Mouse (Mus musculus): ENCODE data around the gene Entpd8. TPM values are rescaled to one million over a fixed set of nuclear protein-coding genes. Genes with fewer than 3 reads are reported as not detected.

The Entpd8 gene
- polyA plus RNA-seq, 1 experiment from 2014 or later, result 0.26 TPM

DNA sequence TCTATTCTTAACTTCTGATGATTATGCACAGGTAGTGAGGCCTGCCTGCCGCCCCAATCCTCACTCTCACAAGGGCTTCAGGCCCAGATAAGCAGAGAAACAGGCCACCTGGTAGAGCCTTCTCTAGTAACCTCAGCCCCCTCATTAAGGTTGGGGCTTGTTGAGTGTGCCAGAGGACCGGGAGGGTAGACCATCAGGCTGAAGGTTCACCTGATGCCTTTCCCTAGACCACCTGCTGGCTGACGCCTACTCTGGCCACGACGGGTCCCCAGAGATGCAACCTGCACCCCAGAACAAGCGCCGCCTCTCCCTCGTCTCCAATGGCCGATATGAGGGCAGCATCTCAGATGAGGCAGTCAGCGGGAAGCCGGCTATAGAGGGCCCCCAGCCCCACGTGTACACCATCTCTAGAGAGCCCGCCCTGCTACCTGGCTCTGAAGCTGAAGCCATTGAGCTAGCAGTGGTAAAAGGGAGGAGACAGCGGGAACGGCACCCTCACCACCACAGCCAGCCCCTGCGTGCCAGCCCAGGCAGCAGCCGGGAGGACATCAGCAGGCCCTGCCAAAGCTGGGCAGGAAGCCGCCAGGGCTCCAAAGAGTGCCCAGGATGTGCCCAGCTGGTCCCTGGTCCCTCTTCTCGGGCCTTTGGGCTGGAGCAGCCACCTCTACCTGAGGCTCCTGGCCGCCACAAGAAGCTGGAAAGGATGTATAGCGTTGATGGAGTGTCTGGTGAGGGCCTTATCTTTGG lies 24.5 kb upstream of the Entpd8 start:
- peaks cover 13% of the 10 kb centered on the region for H3K36me3 ChIP-seq (ENCODE audit: control insufficient read depth, insufficient read depth, low read length)
- H3K9me3 ChIP-seq (ENCODE audit: control insufficient read depth, low read depth, low read length), result no peaks in the 10 kb centered on the region
- WGBS, result 89% methylated on average over 21 of the region's 21 CpGs
- H3K4me2 ChIP-seq (replicated peaks; ENCODE audit: low read depth, low read length), result peak overlapping the region; percentile 86
- no peak for ATAC-seq (ENCODE audit: insufficient number of reproducible peaks, insufficient read depth, low FRiP score, low read depth)
- peaks cover 8% of the 10 kb centered on the region for H3K4me1 ChIP-seq (ENCODE audit: control insufficient read depth, insufficient read depth, low read length)
- H3K9ac ChIP-seq (replicated peaks; ENCODE audit: low read depth, low read length), result no peak overlapping the region
- H3K4me3 ChIP-seq (ENCODE audit: low read depth, low read length), result peak overlapping the region; percentile 72
- no peak overlapping the region for H3K27ac ChIP-seq (ENCODE audit: low read length)
- no peaks in the 10 kb centered on the region for H3K27me3 ChIP-seq (ENCODE audit: control insufficient read depth, insufficient read depth, low read length)

DNA sequence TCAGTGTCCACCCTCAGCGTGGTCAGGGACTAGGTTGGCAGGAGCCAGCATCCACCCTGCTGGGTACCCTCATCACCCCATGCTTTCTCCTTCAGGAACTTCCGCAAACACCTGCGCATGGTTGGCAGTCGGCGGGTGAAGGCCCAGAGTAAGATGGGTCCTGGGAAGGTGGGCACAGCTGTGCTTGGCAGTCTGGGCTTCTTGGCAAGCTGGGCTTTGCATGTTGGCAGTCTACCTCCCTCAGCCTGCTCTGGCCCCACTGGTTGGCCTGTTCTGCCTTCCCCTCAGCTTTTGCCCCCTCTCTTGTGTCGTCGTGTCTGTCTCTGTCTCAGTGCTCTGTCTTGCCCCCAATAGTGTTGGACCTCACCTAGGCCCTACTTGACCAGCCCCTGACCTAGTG lies 21.2 kb upstream of the Entpd8 start:
- Histone ChIP-seq H3K36me3 (ENCODE audit: control insufficient read depth, insufficient read depth, low read length) (peaks cover 16% of the 10 kb centered on the region), H3K9ac (replicated peaks; ENCODE audit: low read depth, low read length) (no peak overlapping the region), H3K9me3 (ENCODE audit: control insufficient read depth, low read depth, low read length) (no peaks in the 10 kb centered on the region), H3K4me3 (ENCODE audit: low read depth, low read length) (no peak overlapping the region), H3K4me2 (replicated peaks; ENCODE audit: low read depth, low read length) (no peak overlapping the region), H3K4me1 (ENCODE audit: control insufficient read depth, insufficient read depth, low read length) (peaks cover 8% of the 10 kb centered on the region), H3K27ac (ENCODE audit: low read length) (no peak overlapping the region), H3K27me3 (ENCODE audit: control insufficient read depth, insufficient read depth, low read length) (no peaks in the 10 kb centered on the region)
- WGBS, result 90% methylated on average over 7 of the region's 7 CpGs
- no peak for ATAC-seq (ENCODE audit: insufficient number of reproducible peaks, insufficient read depth, low FRiP score, low read depth)

DNA sequence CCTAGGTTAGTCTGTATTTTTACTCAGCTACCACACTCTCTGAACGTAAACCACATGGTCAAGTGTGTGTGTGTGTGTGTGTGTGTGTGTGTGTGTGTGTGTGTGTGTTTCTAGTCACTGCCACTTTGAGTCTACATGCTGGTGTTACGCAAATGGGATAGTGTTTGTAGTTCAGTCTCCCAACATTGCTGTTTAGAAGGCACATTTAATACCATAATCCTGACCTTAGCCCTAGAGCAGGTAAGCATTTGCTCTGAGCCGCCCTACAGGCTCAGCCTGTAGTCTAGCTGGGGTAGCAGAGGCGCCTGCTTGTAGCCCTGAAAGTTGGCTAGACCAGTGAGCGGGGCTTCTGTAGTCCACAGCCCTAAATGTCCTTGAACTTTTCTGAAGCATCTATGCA lies 16.6 kb upstream of the Entpd8 start:
- no peak overlapping the region for H3K9ac ChIP-seq (replicated peaks; ENCODE audit: low read depth, low read length)
- no peaks in the 10 kb centered on the region for H3K4me1 ChIP-seq (ENCODE audit: control insufficient read depth, insufficient read depth, low read length)
- 92% methylated on average over 5 of the region's 5 CpGs for WGBS
- no peak overlapping the region for H3K27ac ChIP-seq (ENCODE audit: low read length)
- H3K4me3 ChIP-seq (ENCODE audit: low read depth, low read length), result no peak overlapping the region
- ATAC-seq (ENCODE audit: insufficient number of reproducible peaks, insufficient read depth, low FRiP score, low read depth), result no peak
- no peaks in the 10 kb centered on the region for H3K9me3 ChIP-seq (ENCODE audit: control insufficient read depth, low read depth, low read length)
- peaks cover 6% of the 10 kb centered on the region for H3K36me3 ChIP-seq (ENCODE audit: control insufficient read depth, insufficient read depth, low read length)
- H3K27me3 ChIP-seq (ENCODE audit: control insufficient read depth, insufficient read depth, low read length), result no peaks in the 10 kb centered on the region
- H3K4me2 ChIP-seq (replicated peaks; ENCODE audit: low read depth, low read length), result no peak overlapping the region

DNA sequence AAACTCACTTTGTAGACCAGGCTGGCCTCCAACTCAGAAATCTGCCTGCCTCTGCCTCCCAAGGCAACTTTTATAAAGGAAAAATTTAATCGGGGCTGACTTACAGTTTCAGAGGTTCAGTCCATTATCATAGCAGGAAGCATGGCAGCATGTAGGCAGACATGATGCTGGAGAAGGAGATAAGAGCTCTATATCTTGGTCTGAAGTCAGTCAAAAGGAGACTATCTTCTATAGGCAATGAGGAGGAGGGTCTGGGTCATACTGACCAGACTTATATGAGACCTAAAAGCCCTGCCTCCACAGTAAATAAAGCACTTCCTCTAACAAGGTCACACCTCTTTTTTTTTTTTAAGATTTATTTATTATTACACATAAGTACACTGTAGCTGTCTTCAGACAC lies 15.8 kb upstream of the Entpd8 start:
- WGBS, result 88% methylated on average over 1 of the region's 1 CpGs
- ATAC-seq (ENCODE audit: insufficient number of reproducible peaks, insufficient read depth, low FRiP score, low read depth), result no peak
- Histone ChIP-seq H3K27ac (ENCODE audit: low read length) (no peak overlapping the region), H3K27me3 (ENCODE audit: control insufficient read depth, insufficient read depth, low read length) (no peaks in the 10 kb centered on the region), H3K9ac (replicated peaks; ENCODE audit: low read depth, low read length) (no peak overlapping the region), H3K36me3 (ENCODE audit: control insufficient read depth, insufficient read depth, low read length) (peaks cover 6% of the 10 kb centered on the region), H3K4me3 (ENCODE audit: low read depth, low read length) (no peak overlapping the region), H3K4me1 (ENCODE audit: control insufficient read depth, insufficient read depth, low read length) (no peaks in the 10 kb centered on the region), H3K9me3 (ENCODE audit: control insufficient read depth, low read depth, low read length) (no peaks in the 10 kb centered on the region), H3K4me2 (replicated peaks; ENCODE audit: low read depth, low read length) (no peak overlapping the region)

DNA sequence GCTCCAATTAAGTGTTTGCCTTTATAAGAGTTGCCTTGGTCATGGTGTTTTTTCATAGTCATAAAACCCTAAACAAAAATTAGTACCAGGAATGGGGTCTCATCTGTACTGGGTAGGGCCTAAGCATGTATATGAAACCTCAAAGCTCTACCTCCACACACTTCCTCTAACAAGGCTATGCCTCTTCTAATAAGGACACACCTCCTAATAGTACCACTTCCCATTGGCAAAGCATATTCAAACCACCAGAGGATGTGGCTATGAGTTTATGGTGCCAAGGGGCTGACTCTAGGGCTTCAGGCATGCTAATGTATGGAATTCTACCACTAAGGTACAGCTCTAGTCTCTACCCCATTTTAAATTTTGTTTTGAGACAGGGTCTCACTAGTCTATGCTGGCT lies 14.6 kb upstream of the Entpd8 start:
- H3K9me3 ChIP-seq (ENCODE audit: control insufficient read depth, low read depth, low read length), result no peaks in the 10 kb centered on the region
- ATAC-seq (ENCODE audit: insufficient number of reproducible peaks, insufficient read depth, low FRiP score, low read depth), result no peak

DNA sequence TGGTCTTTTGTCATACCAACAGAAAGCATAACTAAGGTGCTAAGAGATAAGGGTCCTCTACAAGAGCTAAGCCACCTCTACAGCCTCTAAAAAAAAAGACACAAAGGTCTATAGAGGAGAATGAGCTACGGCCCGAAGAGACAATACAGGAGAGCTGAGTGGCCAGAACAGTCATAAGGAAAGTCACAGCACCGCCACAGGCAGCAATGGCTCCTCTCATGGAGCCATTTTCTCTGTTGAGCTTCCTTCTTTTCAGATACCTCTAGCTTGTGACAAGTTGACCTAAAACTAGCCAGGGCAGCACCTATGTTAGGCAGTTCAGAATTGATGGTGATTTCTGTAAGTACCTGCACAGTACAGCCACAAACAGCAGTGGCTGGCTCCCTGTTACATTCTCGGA lies 13.6 kb upstream of the Entpd8 start:
- no peaks in the 10 kb centered on the region for H3K9me3 ChIP-seq (ENCODE audit: control insufficient read depth, low read depth, low read length)
- no peak for ATAC-seq (ENCODE audit: insufficient number of reproducible peaks, insufficient read depth, low FRiP score, low read depth)
- no peak overlapping the region for H3K27ac ChIP-seq (ENCODE audit: low read length)
- H3K4me2 ChIP-seq (replicated peaks; ENCODE audit: low read depth, low read length), result no peak overlapping the region
- H3K4me1 ChIP-seq (ENCODE audit: control insufficient read depth, insufficient read depth, low read length), result no peaks in the 10 kb centered on the region
- no peak overlapping the region for H3K9ac ChIP-seq (replicated peaks; ENCODE audit: low read depth, low read length)
- H3K27me3 ChIP-seq (ENCODE audit: control insufficient read depth, insufficient read depth, low read length), result no peaks in the 10 kb centered on the region
- H3K4me3 ChIP-seq (ENCODE audit: low read depth, low read length), result no peak overlapping the region
- H3K36me3 ChIP-seq (ENCODE audit: control insufficient read depth, insufficient read depth, low read length), result no peaks in the 10 kb centered on the region; the same call in 1 of the 2 replicates
- 83% methylated on average over 4 of the region's 4 CpGs for WGBS

More for the DNA sequence above, 14.6 kb upstream of the Entpd8 start:
- Histone ChIP-seq H3K4me2 (replicated peaks; ENCODE audit: low read depth, low read length) (no peak overlapping the region), H3K4me3 (ENCODE audit: low read depth, low read length) (no peak overlapping the region), H3K4me1 (ENCODE audit: control insufficient read depth, insufficient read depth, low read length) (no peaks in the 10 kb centered on the region), H3K36me3 (ENCODE audit: control insufficient read depth, insufficient read depth, low read length) (peaks cover 3% of the 10 kb centered on the region), H3K27me3 (ENCODE audit: control insufficient read depth, insufficient read depth, low read length) (no peaks in the 10 kb centered on the region), H3K9ac (replicated peaks; ENCODE audit: low read depth, low read length) (no peak overlapping the region), H3K27ac (ENCODE audit: low read length) (no peak overlapping the region)

DNA sequence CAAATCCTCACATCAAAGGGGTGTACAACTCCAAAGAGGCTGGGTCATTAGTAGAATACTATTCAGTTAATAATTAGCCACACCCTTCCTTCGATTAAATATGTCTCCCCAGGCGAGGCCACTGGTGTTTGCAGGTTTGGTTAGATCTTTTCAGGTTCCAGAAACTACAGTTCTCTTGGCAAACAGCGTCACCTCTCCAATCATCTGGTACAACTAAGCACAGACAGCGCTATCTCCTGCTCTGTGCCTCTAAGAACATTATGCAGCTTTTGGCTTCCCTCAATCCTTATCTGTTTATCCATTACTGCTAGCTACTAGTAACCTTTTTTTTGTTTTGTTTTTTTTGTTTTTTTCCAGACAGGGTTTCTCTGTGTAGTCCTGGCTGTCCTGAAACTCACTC lies 10.6 kb upstream of the Entpd8 start:
- no peak for ATAC-seq (ENCODE audit: insufficient number of reproducible peaks, insufficient read depth, low FRiP score, low read depth)
- 72% methylated on average over 4 of the region's 4 CpGs for WGBS
- no peak overlapping the region for H3K27ac ChIP-seq (ENCODE audit: low read length)
- H3K9me3 ChIP-seq (ENCODE audit: control insufficient read depth, low read depth, low read length), result no peaks in the 10 kb centered on the region
- H3K27me3 ChIP-seq (ENCODE audit: control insufficient read depth, insufficient read depth, low read length), result no peaks in the 10 kb centered on the region
- no peaks in the 10 kb centered on the region for H3K36me3 ChIP-seq (ENCODE audit: control insufficient read depth, insufficient read depth, low read length)
- no peak overlapping the region for H3K9ac ChIP-seq (replicated peaks; ENCODE audit: low read depth, low read length)
- no peak overlapping the region for H3K4me2 ChIP-seq (replicated peaks; ENCODE audit: low read depth, low read length)
- no peaks in the 10 kb centered on the region for H3K4me1 ChIP-seq (ENCODE audit: control insufficient read depth, insufficient read depth, low read length)
- no peak overlapping the region for H3K4me3 ChIP-seq (ENCODE audit: low read depth, low read length)

DNA sequence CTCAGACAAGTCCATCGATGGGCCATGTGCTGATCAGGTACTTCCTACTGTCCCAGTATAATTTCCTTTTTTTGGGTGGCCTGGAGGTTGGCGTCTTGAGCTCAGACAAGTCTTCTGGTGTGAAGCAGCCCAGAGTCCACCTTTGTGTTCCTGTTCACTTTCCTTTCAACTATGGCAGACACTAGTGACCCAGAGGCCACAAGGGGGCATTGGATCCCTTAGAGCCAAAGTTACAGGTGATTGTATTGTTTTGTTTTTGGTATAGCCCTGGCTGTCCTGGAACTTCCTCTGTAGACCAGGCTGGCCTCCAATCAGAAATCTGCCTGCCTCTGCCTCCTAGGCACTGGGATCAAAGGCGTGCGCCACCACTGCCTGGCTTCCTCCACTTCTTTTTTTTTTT lies 7.7 kb upstream of the Entpd8 start:
- no peaks in the 10 kb centered on the region for H3K36me3 ChIP-seq (ENCODE audit: control insufficient read depth, insufficient read depth, low read length)
- ATAC-seq (ENCODE audit: insufficient number of reproducible peaks, insufficient read depth, low FRiP score, low read depth), result no peak
- no peaks in the 10 kb centered on the region for H3K9me3 ChIP-seq (ENCODE audit: control insufficient read depth, low read depth, low read length)
- H3K27me3 ChIP-seq (ENCODE audit: control insufficient read depth, insufficient read depth, low read length), result no peaks in the 10 kb centered on the region
- H3K4me2 ChIP-seq (replicated peaks; ENCODE audit: low read depth, low read length), result no peak overlapping the region
- 92% methylated on average over 4 of the region's 4 CpGs for WGBS
- H3K9ac ChIP-seq (replicated peaks; ENCODE audit: low read depth, low read length), result no peak overlapping the region
- H3K4me1 ChIP-seq (ENCODE audit: control insufficient read depth, insufficient read depth, low read length), result no peaks in the 10 kb centered on the region
- no peak overlapping the region for H3K4me3 ChIP-seq (ENCODE audit: low read depth, low read length)
- H3K27ac ChIP-seq (ENCODE audit: low read length), result no peak overlapping the region

- no peaks in the 10 kb centered on the region for H3K9me3 ChIP-seq (ENCODE audit: control insufficient read depth, low read depth, low read length)
- H3K27ac ChIP-seq (ENCODE audit: low read length), result no peak overlapping the region
- no peak overlapping the region for H3K9ac ChIP-seq (replicated peaks; ENCODE audit: low read depth, low read length)
- H3K36me3 ChIP-seq (ENCODE audit: control insufficient read depth, insufficient read depth, low read length), result no peaks in the 10 kb centered on the region
- H3K4me1 ChIP-seq (ENCODE audit: control insufficient read depth, insufficient read depth, low read length), result no peaks in the 10 kb centered on the region
- 64% methylated on average over 4 of the region's 4 CpGs for WGBS
- no peak for ATAC-seq (ENCODE audit: insufficient number of reproducible peaks, insufficient read depth, low FRiP score, low read depth)
- H3K4me2 ChIP-seq (replicated peaks; ENCODE audit: low read depth, low read length), result no peak overlapping the region
- H3K4me3 ChIP-seq (ENCODE audit: low read depth, low read length), result no peak overlapping the region
- H3K27me3 ChIP-seq (ENCODE audit: control insufficient read depth, insufficient read depth, low read length), result no peaks in the 10 kb centered on the region
Observed at GRCm38 (mm10) chr2:25075506-25075905, 4.6 kb upstream of the Entpd8 start.
